Mouse (Mus musculus): ENCODE measurements around the gene Gm5460. TPM values are rescaled to one million over a fixed set of nuclear protein-coding genes. Genes with fewer than 3 reads are reported as not detected.

The Gm5460 gene
- total RNA-seq (2021) = not detected

DNA sequence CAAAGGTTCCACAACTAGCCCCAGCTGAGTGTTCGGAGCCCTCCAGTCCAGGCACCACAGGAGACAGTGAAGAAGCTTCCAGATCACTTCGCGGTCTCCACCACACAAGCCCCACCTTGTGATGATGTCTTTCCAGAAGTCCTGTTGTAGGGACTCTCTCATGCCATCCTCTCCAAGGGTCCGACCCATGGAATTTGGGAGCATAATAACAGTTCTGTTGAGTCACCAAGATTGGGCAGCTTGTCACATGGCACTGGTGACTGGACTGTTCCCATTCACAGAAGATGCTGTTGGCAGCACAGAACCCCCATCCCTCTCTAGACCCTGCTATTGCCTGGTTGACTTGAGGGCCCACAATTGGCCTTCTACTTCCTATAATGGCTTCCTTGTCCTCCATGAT, at the start of gene Gm5460:
Gene Gm5460, plus strand, starts transcription at position 378 of the 400 bp plus-strand sequence.
- DNase-seq = no peak

DNA sequence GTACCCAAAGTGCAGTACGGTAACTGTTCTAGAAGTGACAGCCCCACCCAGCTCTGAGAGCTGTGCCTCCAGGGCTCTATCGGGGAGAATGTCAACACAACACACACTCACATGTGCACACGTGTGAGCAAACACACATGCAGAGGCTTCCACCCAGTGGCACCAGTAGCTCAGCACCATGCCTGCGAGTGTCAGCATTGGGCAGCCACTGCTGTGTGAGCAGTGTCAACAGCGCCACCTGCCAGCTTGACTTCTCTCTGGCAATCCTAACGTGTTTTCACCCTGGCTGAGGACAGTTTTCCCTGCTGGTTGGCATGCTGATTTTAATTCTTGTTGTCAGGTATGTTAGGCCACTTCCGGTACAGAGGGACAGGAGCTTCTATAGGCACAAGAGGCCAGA, 43.9 kb upstream of the Gm5460 start:
- no peak for DNase-seq

DNA sequence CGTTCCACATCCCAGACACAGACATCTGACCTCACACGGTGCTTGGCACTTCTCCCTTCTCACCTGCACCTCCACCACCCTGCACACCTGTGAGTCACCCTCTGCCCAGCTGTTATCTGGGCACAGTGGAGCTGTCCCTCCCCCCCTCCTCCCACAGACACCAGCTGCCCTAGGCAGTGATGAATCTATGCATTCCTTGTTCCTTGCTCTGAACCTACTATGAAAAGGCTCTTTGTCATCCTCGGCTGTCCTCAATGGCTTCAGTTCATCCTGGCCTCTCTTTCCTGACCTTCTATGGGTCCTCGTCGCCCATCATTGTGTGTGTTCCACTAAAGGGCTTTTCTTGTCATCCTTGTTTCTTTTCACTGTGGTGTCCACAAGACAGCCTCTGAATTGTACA, 41.8 kb upstream of the Gm5460 start:
- DNase-seq = no peak

DNA sequence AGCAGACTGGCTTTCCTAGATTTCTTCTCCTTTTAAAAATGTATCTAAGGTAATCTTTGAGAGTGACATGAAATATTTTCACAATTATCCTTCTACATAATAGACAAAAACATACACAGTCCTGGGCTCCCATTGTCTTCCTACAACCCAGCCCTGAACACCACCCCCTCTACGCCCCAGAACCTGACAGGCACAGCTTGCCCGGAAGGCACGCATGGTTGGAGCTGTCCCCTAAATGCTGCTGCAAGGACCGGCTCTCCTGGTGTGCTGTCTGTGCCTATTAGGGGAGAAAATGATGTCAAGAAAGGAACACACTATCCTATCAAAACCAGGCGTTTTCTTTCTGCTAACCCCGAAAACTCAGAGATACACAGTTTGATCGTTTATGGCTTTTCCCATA, 38.8 kb upstream of the Gm5460 start:
- DNase-seq = no peak

DNA sequence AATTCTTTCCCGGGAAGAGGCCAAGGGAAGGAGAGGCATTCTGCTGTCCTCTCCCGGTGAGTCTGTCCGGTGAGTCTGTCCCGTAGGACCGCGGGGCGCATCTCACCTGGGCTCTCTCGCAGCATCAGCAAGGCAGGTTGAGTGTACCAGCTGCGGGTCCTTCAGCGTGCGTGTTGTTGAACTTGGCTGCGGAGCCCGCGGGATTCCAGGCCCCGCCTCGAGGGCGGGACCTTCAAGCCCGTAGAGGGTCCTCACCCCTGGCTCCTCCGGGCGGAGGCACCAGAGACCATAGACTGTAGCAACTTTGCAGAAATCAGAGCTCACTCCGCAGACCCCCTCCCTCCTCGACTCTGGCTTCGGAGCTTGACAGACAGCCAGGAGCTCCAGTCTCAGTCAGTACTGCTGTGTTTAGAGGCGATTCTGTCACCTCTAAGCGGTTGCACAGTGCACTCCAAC, 37.9 kb upstream of the Gm5460 start, which contains the start of gene Zfp488:
Gene Zfp488, minus strand, starts transcription at position 161 of the 456 bp plus-strand sequence.
- peak in 1 of 2 experiments; percentile 16 for DNase-seq

DNA sequence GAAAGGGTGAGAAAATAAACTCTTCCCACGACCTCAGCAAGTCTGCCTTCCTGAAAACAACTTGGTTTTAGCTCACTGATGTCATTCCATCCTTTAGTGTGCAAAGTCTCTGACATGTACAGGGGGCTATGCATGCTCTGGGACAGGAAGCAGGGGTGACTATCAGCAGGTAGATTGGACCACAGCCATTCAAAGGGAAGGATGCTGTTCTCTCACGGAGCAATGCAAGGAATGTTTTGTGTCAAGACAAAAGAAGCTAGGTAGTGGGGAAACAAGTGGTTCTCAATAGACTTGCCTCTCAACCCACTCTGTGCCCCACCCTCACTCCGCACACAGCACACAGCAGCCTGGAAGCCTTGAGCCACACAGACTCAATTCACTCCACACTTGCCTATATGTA, 27.4 kb upstream of the Gm5460 start:
- DNase-seq = no peak

DNA sequence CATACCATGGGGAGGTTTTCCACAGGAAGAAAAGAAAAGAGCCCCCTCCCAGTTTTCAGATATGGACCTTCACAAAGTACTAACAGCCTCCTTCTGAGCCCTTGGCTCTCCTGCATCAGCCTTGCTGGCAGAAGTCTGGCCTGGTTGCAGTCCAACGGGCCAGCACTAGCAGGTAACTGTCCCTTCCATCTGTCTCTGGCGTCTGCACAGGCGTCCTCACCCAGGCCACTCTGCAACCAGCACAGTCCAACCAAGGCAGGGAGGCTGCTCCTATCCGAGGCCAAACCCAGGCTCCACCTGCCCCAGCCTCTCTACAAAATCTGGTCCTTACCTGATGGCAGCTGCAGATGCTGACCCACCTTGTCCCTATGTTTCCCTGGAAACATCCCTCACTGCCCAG, 24.6 kb upstream of the Gm5460 start:
- no peak for DNase-seq

DNA sequence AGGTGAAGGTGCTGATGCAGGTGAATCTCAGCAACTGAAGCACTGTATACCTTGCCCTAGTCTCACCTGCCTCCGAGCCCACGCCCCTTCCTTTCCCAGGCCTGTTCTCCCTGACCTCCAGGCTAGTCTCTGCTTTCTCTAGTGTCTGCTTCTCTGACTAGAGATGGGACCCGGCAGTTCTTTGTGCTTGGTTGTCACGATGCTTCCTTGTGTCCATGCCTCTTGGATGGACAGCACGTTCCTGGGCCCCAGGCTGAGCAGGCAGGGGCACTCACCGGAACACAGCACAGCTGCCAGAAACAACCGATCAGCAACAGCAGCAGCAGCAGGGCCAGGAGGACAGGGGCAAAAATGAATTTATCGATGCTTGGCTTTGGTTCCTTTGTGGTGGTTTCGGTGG, 23.5 kb upstream of the Gm5460 start:
- DNase-seq = no peak

DNA sequence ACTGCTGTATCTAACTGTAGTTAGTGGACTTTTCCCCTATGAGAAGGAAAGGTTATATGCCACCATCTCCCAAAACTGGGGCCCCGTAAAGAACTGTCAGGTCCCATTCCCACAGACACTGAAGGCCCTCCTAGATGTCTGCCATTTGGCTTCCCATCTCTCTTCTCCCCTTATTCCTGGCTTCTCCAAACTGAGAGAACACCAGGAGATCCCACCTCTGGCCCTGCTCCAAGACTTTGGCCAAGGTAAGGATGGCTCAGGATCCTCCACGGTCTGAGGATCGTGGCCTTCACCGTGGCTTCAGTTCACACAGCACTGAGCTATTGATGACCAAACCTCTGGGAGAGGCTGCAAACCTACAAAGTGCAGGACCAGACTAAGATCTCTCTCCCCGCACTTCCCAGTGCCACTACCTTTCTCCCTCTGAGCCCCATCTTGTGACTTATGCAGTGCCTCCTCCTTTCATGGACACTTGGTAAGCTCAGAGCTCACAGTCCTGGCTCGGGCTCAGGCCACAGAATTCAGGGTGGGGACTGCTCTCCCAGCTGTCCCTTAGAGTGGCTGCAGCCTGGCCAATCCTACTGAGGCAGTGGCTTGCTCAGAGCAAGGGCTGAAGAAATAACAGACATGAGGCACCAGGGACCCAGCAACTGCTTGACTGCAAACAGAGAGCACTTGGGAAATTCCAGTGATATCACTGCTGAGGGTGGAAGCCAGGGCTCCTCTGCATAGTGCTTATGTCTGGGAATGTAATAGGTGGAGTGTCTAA, 22.9 kb upstream of the Gm5460 start:
- no peak for DNase-seq

DNA sequence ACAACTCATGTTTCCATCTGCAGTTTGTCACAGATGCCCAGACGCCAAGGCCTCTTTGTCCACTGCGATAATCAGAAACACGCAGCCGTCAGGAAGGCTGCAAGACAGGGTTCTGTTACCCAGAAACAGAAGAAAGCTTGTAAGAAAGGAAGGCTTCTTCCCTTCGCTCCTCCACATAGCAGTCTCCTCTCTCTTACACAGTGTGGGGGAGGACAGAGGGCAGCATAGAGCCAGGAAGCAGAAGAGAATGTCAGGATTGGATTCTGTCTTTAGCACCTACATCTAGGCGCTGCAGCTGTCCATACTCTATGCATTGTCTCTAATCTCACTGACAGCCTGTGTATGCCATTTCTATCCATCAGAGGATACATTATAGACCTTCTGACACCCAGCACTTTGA, 19.1 kb upstream of the Gm5460 start:
- DNase-seq = no peak

DNA sequence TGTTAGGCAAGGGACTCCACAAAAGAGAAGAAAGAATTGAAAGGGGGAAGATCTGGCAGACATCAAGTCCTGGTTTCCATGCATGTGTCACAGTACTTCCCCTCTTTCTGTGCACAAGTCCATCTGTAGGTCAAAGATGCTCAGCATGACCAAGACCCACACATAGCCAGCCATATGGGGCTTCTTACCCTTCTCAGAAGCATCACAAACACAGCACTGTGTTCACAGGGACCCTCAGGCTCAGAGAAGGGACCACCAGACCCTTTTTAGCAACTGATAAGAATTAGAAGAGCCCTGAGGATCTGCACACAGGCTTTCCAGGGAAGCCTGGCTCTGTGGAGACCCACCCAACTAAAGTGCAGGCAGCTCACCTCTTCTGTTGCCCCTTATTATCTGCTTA, 16.5 kb upstream of the Gm5460 start:
- DNase-seq = no peak

DNA sequence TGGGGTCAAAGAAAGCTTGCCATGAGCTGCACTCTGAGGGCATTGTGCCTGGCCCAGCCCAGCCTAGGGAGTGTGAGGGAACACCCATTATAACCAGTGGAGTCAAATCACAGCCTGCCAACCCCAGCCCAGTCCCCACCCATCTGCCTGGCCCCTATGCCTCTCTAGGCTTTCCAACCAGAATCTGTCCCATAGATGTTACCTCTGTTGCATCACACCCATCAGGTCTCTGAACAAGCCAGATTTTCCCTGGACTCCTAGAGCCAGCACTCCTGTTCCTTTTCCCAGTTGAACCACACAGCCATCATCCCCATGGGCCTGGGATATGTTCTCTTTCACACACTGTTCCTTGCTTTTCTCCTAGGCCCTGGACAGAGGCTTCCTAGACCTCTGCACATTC, 15.1 kb upstream of the Gm5460 start:
- DNase-seq = no peak

DNA sequence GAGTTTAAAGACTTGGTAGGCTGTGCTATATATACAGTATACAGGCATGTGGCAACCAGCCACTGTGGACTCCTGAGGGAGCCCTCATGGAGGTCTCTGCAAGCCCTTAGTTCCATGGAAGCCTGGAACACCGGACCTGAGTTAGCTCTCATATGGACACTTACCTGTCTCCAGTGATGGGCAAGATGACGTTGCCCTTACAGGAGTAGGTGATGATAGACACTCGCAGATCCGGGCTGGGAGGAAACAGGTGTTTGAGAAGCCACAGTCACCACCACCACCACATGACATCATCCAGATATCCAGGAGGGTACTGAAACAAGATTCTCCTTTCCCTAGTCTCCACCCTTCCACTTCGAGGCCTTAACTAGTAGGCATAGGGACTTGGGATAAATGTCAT, 14.2 kb upstream of the Gm5460 start:
- DNase-seq = no peak

DNA sequence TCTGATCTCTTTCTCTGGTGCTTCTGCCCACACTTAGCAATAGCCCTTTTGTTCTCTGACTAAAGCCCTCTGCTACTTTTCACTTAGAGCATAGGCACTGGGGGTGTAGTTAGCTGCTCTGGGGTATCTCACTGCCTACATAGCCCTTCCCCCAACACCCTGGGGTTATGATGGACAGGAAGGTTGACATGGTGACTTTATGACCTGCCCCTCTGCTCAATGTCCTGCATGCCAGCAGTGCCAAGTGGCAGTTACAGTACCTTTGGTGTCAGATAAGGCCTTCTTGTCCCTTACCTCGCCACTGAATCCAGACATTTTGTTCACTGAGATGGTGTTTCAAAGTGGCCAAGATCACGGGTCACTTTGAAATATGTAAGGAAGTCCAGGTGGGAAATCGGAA, 1.5 kb upstream of the Gm5460 start, which contains the start of gene Gm30083:
Gene Gm30083, minus strand, starts transcription at position 120 of the 400 bp plus-strand sequence.
- DNase-seq = no peak

DNA sequence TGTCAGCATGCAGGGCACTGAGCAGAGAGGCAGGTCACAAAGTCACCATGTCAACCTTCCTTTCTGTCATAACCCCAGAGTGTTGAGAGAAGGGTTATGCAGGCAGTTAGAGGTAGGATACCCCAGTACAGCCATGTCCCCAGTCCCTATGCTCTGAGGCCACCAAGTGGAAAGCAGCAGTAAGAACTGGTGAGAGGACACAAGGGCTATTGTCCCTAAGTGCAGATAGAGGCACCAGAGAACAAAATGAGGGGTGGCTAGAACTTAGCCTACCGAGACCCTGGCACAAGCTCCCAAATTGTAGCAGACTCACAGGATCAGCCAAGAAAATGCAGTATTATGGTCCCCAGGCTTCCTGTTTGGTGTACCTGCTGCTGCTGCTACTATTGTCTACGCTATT, 380 bp downstream of the Gm5460 start:
- DNase-seq = no peak

DNA sequence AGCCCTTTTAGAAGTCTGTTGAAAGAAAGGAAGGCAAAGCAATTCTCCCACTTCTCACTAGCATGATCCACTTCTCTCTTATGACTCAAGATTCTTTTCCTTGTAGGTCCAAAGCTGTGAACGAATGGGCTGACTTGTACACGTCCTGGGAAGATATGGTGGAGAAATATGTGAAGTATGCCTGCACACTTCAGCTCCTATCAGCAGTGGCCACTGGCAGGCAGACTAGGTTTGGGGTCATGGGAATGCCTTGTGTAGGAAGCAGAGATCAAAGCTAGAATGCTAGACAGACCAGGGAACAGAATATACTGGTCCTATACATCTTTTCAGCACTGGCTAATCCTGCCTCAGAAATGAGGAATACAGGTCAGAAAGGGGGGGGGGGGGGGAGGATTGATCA, 10.2 kb downstream of the Gm5460 start:
- no peak for DNase-seq

DNA sequence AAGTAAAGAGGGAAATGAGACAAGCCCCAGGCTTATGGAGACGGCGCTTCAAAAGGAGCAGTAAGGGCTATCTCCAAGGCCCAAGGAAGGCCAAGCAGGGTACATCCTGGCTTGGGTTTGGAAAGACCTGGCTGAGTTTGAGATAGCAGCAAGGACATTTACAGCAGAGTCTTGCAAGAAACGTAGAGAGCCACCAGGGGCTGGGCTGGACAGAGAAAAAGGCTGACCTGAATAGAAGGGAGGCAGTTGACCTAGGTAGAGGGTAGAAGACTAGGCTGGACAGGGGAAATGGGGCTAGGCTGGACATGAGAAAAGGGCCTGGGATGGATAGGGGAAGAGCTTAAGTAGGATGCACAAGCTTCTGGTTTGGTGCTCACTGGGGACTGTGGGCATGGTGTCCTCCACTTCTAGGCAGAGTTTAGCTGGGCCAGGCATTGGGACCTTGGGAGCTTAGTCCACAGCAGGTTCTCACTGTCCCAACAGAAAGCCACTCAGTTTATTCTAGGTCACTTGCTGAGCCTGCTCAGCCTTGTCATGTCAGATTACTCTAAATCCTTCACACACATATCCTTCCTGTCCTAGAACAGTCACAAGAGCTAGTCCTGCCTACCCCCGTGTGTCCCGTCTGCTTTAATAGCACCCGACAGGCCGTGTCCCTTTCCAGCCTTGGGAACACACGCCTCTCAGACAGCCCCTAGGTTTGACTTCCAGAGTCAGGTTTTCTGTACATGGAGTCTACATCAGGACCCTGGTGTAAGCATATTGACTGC, 17.5 kb downstream of the Gm5460 start:
- DNase-seq = no peak

DNA sequence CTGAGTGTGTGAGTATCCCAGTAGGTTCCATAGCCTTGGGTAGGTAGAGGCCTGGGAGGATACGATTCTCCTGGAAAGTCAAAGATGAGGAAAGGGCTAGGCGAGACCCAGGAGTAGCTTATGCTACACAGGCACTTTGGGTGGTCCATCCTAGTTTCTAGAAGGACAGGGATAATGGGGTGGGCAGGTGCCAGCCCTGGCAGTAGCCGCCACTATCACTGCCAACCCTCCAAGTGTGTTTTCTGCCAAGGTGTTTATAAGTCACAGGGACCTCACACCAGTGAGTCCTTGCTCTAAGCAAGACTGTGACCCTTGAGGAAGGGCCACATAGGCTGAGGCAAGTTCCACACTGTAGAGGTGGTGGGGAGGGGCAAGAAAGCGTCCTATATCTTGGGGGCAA, 24.7 kb downstream of the Gm5460 start:
- DNase-seq = no peak

DNA sequence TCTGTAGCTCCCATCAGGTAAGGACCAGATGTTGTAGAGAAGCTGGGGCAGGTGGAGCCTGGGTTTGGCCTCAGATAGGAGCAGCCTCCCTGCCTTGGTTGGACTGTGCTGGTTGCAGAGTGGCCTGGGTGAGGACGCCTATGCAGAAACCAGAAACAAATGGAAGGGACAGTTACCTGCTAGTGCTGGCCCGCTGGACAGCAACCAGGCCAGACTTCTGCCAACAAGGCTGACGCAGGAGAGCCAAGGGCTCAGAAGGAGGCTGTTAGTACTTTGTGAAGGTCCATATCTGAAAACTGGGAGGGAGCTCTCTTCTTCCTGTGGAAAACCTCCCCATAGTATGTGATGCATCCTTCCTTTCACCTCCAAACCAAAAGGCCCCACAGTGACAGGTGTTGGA, 26.8 kb downstream of the Gm5460 start:
- no peak for DNase-seq

DNA sequence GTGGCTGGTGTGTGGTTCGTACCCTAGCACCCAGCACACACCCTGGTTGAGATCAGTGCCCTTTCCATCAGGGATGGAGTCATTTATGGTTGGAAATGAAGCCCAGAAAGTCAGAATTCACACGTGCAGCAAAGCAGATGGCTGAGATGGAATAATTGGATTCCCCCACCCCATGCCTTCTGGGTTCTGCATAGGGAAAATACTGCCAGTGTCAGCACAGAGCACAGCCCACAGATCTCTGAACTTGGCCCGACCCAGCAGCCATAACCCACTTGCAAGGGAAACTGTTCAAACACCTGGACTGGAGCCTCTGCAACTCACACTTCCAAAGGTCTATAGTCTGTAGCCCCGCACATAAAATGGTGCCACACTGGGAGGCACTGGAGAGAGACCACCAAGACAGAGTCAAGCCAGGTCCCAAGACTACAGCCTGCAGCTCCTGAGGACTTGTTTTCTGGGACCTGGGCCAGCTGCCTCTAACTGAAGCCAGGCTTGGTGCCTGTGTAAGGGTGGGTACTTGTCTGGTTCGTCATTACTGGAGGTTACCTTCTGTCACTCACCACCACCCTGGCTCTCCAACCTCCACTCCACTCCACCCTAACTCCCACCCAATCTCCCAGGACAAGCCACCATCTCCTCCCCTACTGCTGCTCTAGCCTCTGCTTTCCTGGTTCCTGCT, 33.7 kb downstream of the Gm5460 start:
- DNase-seq = no peak

DNA sequence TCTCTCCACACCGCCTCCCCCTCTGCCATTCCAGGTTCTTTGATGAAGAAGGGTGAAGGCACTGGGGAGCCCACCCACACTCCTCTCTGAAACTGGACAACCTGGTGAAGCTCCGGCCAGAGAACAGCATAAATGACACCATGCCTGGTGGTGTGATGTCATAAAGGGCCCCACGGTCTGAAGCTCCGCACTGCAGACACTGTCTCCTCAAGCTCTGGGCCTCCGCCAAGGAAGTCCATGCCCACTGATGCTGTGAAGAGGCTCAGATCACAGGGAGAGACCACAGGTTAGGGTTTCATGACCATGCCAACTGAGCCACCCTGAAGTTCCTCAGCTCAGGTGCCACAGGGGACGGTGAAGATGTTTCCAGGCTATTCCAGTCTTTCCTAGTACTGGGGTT, 36.0 kb downstream of the Gm5460 start, which contains the start of gene Antxrl:
Gene Antxrl, plus strand, starts transcription at position 192 of the 400 bp plus-strand sequence.
- DNase-seq = no peak

DNA sequence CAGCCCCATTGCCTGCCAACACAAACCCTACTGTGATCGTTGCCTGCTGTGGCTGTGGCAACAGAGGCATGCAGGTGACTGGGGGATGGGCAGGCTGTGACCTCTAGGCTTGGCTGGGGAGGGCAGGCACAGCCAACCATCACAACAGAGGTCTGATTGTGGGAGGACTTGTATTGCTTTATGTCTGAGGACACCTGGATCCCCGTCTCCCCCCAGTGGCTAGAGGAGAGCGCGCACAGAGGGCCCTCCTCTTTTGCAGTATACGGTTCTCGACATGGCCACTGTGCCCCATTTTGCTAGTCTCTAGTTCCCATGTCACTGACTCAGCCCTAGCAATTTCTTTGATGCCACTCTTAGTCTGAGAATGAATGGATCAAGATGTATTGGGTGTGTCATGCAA, 55.1 kb downstream of the Gm5460 start:
- DNase-seq = no peak

DNA sequence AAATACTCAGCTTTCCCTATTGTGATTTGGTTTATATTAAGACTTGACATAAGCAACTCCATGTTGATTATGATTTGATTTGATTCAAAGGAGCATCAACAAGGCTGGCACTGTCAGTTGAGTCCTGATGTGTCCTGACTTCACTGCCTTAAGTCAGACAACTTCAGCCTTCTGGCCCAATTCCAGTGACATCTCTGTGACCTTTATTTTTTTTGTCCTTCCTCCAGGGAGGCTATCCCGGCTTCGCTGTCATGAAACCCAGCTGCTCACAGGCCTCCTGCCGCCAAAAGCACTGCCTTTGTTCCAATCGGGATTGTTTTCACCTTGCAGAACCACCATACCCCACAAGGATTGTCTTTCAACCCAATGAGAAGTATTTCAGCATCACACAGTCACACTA, 58.8 kb downstream of the Gm5460 start:
- no peak for DNase-seq

Measured in layer of hippocampus, postnatal 36 days (tissue).